Mouse (Mus musculus) bone marrow macrophage, adult 2 months (primary cell): Measurements from ENCODE around the gene Kncn. TPM values are rescaled to one million over a fixed set of nuclear protein-coding genes. Genes with fewer than 3 reads are reported as not detected.

Source experiments
- H3K27ac ChIP-seq: 2 replicates; pipeline ENCODE4 v1.5.1; 2012; ENCODE audit warnings: low read depth, low read length; ENCODE audit not compliant: insufficient read depth
- H3K4me1 ChIP-seq: 2 replicates; pipeline ENCODE4 v1.6.1; 2012; ENCODE audit warnings: low read length; ENCODE audit not compliant: control insufficient read depth, insufficient read depth
- H3K4me3 ChIP-seq: 2 replicates; pipeline ENCODE4 v1.5.1; 2012; ENCODE audit warnings: mild to moderate bottlenecking, low read length, moderate library complexity; ENCODE audit not compliant: insufficient read depth
- CTCF ChIP-seq: IDR thresholded peaks from 2 replicates; pipeline ENCODE4 v1.5.1; 2012; ENCODE audit warnings: low read depth, mild to moderate bottlenecking, low read length, moderate library complexity
- POLR2A ChIP-seq: IDR thresholded peaks from 2 replicates; pipeline ENCODE4 v1.6.1; 2012; ENCODE audit warnings: mild to moderate bottlenecking, low read depth, low read length, borderline replicate concordance
- polyA plus RNA-seq: library from polyadenylated mRNA; stranded (reverse); fragments of >200 nt; gene quantifications from 2 replicates; pipeline ENCODE4 v1.2.4, GENCODE M21; 2012; ENCODE audit not compliant: missing spikeins, insufficient read depth, insufficient read length

Kncn gene
- polyA plus RNA-seq, 1 experiment = not detected

DNA sequence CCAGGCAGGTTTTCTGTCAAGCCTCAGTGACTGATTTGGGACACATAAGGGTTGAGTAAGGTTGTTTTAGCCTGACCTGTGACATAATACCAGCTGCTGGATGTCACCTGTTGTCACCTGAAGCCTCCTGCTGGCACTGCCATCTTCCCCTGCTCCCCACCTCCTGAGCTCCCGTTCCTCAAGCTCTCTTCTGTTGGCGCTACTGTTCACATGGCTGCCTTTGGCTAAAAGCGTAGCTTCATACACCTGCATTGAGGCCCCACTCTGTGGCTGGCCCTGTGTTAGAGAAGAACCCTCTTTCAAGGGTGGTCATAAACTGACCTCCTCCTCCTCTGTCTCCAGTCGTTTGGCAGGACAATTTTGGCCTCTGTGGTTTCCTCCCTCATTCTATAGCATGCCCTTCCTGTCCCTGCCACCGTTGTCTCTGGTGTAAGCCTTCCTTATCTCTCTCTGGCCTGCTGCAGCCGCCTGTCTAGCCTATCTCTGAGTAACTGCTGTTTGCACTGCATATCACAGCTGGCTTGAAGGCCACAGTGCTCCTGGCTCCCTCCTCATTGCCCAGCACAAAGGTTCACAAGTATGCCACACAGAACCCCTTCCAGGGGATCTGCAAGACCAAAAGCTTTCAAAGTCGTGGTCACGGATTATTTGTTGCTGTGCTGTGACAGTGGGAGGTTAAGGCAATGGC lies 35.1 kb upstream of the Kncn start:
- peak overlapping the region; percentile 98 for H3K27ac ChIP-seq
- TF ChIP-seq POLR2A = no peak
- no peak for TF ChIP-seq CTCF
- peaks cover 68% of the 10 kb centered on the region for H3K4me1 ChIP-seq
- H3K4me3 ChIP-seq = no peak overlapping the region

DNA sequence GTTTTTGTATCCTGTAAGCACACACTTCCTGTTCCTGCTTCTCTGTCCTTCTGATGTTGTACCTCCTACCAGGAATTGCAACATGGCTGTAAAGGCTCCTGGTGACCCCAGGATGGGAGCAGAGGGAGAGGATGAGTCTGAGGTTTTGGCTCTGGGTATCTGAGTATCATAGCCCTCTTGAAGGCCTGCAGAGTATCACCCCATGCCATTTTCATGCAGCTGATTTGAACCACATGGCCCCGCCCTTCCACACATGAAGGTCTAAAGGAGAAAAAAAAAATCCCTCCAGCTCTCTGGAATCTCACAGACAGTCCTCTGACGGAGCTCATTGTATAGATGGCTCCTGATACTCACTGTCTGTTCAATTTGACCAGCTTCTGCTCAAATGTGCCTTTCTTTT lies 34.1 kb upstream of the Kncn start:
- Histone ChIP-seq H3K4me1 (peaks cover 67% of the 10 kb centered on the region), H3K27ac (peak overlapping the region; percentile 98), H3K4me3 (no peak overlapping the region)
- TF ChIP-seq CTCF (no peak), POLR2A (no peak)

DNA sequence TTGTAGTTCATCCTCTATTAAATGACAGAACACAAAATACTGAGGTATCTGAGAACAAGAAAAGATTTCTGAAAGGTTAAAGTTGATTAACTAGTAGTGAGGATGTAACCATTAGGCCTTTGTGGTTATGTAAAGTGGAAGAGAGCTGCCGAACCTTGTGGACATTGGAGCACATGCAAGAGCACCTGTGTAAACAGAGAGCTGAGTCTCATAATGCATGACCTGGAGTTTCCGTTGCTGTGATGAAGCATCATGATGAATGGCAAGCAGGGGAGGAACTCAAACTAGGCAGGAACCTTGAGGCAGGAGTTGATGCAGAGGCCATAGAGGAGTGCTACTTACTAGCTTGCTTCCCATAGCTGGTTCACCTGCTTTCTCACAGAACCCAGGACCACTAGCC lies 33.6 kb upstream of the Kncn start:
- H3K4me1 ChIP-seq = peaks cover 67% of the 10 kb centered on the region
- TF ChIP-seq CTCF (no peak), POLR2A (no peak)
- H3K4me3 ChIP-seq = no peak overlapping the region
- no peak overlapping the region for H3K27ac ChIP-seq

DNA sequence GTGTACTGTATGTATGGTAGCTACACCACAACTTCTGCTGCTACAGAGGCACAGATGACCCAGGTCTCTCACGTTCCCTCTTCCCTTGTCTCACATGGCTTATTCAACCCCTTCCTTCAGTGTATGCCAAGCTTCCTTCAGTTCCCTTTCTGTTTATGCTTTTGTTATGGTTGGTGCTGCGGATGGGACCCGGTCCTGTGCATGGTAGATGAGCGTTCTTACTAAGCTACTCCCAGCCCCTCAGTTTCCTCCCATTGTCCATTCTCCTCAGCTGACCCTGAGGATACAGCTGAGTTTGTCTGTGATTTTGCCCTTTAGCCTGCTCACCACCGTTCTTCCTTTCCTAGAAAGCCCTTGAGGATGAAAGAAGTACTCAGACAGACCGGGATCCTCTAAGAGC lies 32.6 kb upstream of the Kncn start:
- TF ChIP-seq POLR2A (no peak), CTCF (no peak)
- H3K4me1 ChIP-seq = peaks cover 71% of the 10 kb centered on the region
- no peak overlapping the region for H3K4me3 ChIP-seq
- H3K27ac ChIP-seq = no peak overlapping the region

DNA sequence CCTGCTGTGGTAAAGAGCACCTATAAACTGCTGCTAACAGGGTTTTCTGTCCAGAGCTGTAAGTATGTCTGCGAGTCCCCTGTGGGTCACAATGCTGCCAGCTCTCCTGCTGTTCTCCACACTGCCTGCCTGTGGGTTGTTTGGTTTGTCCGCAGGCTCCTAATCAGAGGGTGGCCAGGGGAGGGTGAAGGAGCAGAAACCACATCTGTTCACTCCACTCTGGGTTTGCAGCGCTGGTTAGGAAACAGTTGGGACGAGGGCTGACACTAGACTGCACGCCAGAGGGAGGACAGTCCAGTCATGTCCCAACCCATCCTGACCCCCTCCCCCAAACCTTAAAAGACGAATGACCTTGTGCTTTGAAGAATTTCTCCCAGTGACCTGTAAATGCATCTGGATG lies 29.1 kb upstream of the Kncn start:
- peaks cover 64% of the 10 kb centered on the region for H3K4me1 ChIP-seq
- no peak for TF ChIP-seq POLR2A
- TF ChIP-seq CTCF = no peak
- H3K27ac ChIP-seq = no peak overlapping the region
- H3K4me3 ChIP-seq = no peak overlapping the region

DNA sequence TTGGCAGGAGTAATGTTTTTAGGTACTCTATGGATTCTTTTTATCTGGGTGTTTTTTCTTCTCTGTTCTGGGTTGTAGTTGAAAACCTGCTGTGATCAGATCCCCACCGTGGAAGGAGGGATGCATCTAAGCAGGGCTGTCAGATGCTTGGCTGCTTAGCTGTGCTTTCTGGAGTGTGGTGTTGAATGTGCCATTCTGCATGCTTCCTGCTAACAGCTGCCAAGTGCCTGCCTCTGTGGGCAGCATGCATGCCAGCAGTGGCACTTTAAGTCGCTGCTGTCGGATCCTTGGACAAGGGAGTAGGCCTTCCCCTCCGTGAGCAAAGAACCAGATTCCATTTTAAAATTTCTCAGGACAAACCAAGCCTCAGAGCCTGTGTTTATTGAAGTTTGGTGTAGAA lies 28.6 kb upstream of the Kncn start:
- H3K27ac ChIP-seq = no peak overlapping the region
- TF ChIP-seq CTCF = no peak
- TF ChIP-seq POLR2A = no peak
- H3K4me3 ChIP-seq = no peak overlapping the region
- H3K4me1 ChIP-seq = peaks cover 59% of the 10 kb centered on the region

DNA sequence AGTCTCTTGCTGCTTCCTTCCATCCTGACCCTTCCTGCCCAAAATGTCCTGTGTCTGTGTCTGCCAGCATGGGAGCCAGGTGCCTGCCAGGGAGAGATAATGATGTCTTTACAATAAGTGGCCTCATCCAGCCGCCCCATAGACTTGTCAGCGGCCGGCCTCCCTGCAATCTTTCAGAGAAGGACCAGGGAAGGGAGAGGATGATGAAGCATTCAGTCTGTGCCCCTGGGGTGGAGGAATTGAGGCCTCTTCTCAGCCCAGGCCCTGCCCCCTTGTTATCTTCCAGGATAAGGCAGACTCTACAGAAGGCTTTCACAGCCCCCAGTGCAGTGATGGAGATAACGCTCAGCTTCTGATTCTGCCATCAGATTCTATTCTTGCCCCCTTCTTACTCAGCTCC lies 27.9 kb upstream of the Kncn start:
- Histone ChIP-seq H3K4me1 (peaks cover 52% of the 10 kb centered on the region), H3K27ac (peak overlapping the region; percentile 77), H3K4me3 (no peak overlapping the region)
- TF ChIP-seq CTCF (no peak), POLR2A (no peak)

DNA sequence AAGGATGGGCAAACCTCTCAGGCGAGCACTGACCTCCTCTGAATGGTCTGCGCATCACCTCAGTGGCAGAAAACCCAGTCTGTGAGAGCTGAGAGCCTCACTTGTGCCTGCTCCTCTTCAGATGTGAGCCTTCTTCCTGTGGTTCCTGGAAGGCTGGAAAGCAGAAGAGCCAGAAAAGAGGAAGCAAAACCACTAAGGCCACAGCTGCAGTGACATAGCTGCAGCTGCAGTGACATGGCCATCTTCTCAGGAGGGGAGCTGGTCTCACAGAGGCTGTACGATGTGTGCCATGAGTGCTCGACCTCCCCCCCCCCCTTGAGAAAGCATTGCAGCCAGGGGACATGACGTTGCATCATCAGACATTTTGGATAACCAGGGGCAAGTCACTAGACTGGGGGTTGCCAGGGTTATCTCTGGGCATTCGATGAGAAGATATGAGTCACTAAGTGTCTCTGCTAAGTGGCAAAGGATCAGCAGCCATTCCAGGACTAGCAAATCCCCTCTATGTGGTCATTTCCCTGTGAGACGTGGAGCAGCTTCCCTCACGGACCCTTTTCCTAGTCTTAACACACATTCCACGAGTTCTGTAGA lies 26.8 kb upstream of the Kncn start:
- Histone ChIP-seq H3K4me1 (peaks cover 54% of the 10 kb centered on the region), H3K27ac (peak overlapping the region; percentile 77), H3K4me3 (no peak overlapping the region)
- TF ChIP-seq CTCF (no peak), POLR2A (no peak)

DNA sequence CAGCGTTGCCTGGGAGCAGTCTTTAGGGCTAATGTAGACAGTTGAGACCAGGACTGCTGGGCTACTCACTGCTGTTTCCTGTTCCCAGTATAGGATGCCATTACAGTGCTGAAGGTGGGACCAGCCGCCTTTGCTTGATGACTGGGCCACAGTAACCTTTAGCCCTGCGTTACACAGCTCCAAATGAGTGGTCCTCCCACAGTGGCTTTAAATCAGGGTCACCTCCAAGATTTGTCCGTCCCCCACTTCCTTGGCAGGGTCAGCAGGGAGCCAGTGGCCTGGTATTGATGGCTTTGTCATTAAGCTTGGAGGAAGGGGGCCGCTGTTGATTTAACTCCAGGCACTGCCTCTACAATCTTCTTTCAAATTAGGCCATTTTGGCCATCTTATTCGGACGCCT lies 20.8 kb upstream of the Kncn start:
- H3K4me1 ChIP-seq = peaks cover 28% of the 10 kb centered on the region
- H3K27ac ChIP-seq = no peak overlapping the region
- TF ChIP-seq CTCF (no peak), POLR2A (no peak)
- H3K4me3 ChIP-seq = no peak overlapping the region

DNA sequence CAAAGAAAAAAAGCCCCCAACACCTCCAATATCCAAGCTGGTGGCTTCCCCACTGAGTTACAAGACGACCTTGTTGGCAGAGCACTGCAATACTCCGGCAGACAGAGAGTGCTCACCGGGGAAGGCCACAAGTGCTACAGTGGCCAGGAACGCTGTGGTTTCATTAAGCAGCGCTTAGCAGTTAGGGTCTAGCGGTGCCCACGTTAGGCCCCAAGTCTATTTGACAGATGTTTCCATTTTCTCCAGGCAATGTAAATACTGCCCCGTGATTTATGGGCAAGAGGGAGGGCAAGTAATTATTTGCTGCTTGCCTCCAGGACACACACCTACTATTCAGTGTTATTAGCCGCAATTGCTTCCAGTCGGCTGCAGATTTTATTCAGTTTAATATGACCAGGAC lies 20.3 kb upstream of the Kncn start:
- Histone ChIP-seq H3K27ac (no peak overlapping the region), H3K4me1 (peaks cover 23% of the 10 kb centered on the region), H3K4me3 (no peak overlapping the region)
- TF ChIP-seq CTCF = no peak
- TF ChIP-seq POLR2A = no peak
